Mouse (Mus musculus): ENCODE results near the gene Foxp4. TPM values are rescaled to one million over a fixed set of nuclear protein-coding genes. Genes with fewer than 3 reads are reported as not detected.

Gene Foxp4
- polyA plus RNA-seq, 1 experiment = 100 TPM

DNA sequence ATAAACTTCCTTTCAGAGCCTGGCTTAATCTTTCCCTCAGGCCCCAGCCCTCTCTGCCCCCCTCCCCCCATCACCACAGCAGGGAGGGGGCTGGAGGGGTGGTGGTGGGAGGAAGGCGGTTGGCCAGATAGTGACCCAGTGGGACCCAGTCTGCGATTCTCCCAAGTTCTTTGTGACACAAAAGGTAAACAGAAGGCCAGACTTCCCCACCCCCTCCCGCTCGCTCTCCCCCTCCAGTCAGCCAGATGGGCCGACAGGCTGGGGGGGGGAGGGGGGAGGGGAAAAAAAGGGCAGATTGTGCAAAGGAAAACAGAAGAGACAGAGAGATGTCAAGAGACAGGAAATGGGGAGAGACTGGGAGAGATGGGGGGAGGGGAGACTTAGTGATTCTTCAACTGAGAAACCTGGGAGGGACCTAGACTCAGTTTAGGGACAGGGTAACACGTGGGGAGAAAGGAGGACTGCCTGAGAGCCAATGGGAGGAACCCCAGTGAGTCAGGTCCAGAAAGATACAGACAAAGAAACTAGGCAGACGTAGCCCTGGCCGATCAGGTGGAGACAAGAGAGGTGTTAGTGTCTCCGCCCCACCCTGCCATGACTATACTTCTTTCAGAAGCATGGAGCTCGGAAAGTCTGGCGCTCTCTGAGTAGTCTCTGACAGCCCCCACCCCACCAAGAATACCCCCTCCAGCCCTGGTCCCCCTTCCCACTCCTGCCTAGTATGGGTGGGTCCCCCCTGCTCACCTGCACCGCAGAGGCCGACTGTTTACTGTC is 36.9 kb downstream of the Foxp4 start:
- WGBS = 28% methylated on average over 13 of the region's 13 CpGs
- Histone ChIP-seq H3K4me3 (replicated peaks; ENCODE audit: extremely low read depth, low read depth, low read length) (no peak overlapping the region), H3K4me1 (ENCODE audit: control insufficient read depth, insufficient read depth, low read length) (peaks cover 4% of the 10 kb centered on the region; the same call in 1 of the 2 replicates)
- no peak for DNase-seq
- TF ChIP-seq POLR2A (IDR thresholded peaks at IDR 0.05; ENCODE audit: borderline replicate concordance, extremely low read depth, low read depth, low read length) (no peak), CTCF (IDR thresholded peaks at IDR 0.05; ENCODE audit: insufficient read depth, low read length) (no peak)

GRCm38 (mm10) chr17:47883099-47883498 is 41.3 kb downstream of the Foxp4 start:
- H3K4me3 ChIP-seq (replicated peaks; ENCODE audit: extremely low read depth, low read depth, low read length) = no peak overlapping the region
- no peaks in the 10 kb centered on the region for H3K4me1 ChIP-seq (ENCODE audit: control insufficient read depth, insufficient read depth, low read length)
- DNase-seq = no peak
- WGBS = 60% methylated on average over 5 of the region's 5 CpGs
- no peak for TF ChIP-seq POLR2A (IDR thresholded peaks at IDR 0.05; ENCODE audit: borderline replicate concordance, extremely low read depth, low read depth, low read length)
- TF ChIP-seq CTCF (IDR thresholded peaks at IDR 0.05; ENCODE audit: insufficient read depth, low read length) = no peak

DNA sequence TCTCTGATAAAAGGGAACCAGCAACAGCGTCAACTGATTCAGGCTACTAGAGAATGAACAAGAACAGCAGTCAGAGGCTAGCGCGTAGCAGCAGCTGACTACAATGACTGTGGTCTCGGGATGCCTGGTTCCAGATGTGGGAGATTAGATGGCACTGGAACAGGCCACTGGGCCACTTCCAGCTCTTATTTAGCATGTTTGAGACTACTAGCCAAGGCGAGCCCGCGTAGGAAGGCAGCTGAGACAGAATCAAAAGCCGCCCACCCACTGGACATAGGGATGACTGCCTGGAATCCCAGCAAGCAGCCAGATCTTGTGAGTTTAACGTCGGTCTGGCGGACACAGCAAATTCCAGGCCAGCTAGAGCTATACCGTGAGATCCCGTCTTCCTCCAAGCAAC is 43.1 kb downstream of the Foxp4 start:
- no peak for TF ChIP-seq POLR2A (IDR thresholded peaks at IDR 0.05; ENCODE audit: borderline replicate concordance, extremely low read depth, low read depth, low read length)
- no peak for TF ChIP-seq CTCF (IDR thresholded peaks at IDR 0.05; ENCODE audit: insufficient read depth, low read length)
- WGBS = 73% methylated on average over 13 of the region's 13 CpGs
- Histone ChIP-seq H3K4me3 (replicated peaks; ENCODE audit: extremely low read depth, low read depth, low read length) (no peak overlapping the region), H3K4me1 (ENCODE audit: control insufficient read depth, insufficient read depth, low read length) (no peaks in the 10 kb centered on the region)
- DNase-seq = no peak

DNA sequence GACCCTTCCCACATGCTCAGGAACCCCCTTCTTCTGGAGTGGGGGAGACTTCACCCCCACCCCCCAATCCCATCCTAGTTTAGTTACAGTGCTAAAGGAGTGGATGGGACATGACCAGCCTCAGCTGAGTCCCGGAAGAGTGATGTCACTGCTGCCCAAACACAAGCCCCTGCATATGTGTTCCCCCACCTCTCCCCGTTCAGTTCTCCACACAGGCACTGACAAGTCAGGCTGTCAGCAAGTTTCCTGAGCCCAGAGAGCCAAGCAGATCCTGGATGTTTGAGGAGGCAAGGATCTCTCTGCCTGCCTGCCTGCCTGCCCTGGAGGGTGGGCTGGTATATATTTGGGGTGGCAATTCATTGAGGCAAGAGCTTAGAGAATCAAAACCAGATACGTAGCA is 45.2 kb downstream of the Foxp4 start:
- DNase-seq = no peak
- no peak for TF ChIP-seq POLR2A (IDR thresholded peaks at IDR 0.05; ENCODE audit: borderline replicate concordance, extremely low read depth, low read depth, low read length)
- TF ChIP-seq CTCF (IDR thresholded peaks at IDR 0.05; ENCODE audit: insufficient read depth, low read length) = no peak
- 51% methylated on average over 3 of the region's 3 CpGs for WGBS
- Histone ChIP-seq H3K4me3 (replicated peaks; ENCODE audit: extremely low read depth, low read depth, low read length) (no peak overlapping the region), H3K4me1 (ENCODE audit: control insufficient read depth, insufficient read depth, low read length) (no peaks in the 10 kb centered on the region)

GRCm38 (mm10) chr17:47878378-47879089 is 45.9 kb downstream of the Foxp4 start:
- no peak for TF ChIP-seq POLR2A (IDR thresholded peaks at IDR 0.05; ENCODE audit: borderline replicate concordance, extremely low read depth, low read depth, low read length)
- TF ChIP-seq CTCF (IDR thresholded peaks at IDR 0.05; ENCODE audit: insufficient read depth, low read length) = no peak
- WGBS = 52% methylated on average over 35 of the region's 35 CpGs
- no peak for DNase-seq

DNA sequence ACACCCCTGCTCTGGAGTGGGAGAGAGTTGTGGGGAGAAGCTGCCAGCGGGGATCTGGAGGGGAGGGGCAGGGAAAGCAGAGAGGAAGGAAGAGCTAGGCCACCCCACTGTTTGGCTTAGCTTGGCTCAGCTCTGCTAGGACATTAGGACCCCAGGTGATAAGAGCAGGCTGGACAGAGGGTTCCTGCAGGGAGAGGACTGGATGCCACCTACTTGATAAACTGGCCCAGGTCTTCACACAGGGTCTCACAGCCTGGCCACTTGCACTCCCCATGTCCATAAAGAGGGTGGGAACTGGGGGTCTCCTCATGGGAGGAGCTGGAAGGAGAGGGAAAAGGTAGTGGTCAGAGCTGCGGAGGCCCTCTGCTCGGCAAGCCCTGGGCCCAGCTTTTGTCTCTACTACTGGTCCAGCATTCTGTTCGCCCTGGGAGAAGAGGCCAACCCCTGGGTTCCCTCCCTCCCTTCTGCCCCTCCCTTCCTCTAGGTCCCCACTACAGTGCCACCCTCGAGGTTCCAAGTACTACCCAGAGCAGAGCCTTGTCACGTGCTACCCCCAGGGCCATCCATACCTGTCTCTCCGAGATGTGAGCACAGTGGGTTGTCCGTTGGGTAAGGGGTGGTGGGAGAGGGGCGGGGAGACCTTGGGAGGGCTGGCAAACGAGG is 46.6 kb downstream of the Foxp4 start:
- Histone ChIP-seq H3K4me1 (ENCODE audit: control insufficient read depth, insufficient read depth, low read length) (no peaks in the 10 kb centered on the region; the same call in 1 of the 2 replicates), H3K4me3 (replicated peaks; ENCODE audit: extremely low read depth, low read depth, low read length) (no peak overlapping the region)
- no peak for DNase-seq
- 68% methylated on average over 9 of the region's 10 CpGs for WGBS
- no peak for TF ChIP-seq POLR2A (IDR thresholded peaks at IDR 0.05; ENCODE audit: borderline replicate concordance, extremely low read depth, low read depth, low read length)
- TF ChIP-seq CTCF (IDR thresholded peaks at IDR 0.05; ENCODE audit: insufficient read depth, low read length) = no peak

More at GRCm38 (mm10) chr17:47878378-47879089, 45.9 kb downstream of the Foxp4 start:
- H3K4me3 ChIP-seq (replicated peaks; ENCODE audit: extremely low read depth, low read depth, low read length) = no peak overlapping the region
- no peaks in the 10 kb centered on the region; the same call in 1 of the 2 replicates for H3K4me1 ChIP-seq (ENCODE audit: control insufficient read depth, insufficient read depth, low read length)

DNA sequence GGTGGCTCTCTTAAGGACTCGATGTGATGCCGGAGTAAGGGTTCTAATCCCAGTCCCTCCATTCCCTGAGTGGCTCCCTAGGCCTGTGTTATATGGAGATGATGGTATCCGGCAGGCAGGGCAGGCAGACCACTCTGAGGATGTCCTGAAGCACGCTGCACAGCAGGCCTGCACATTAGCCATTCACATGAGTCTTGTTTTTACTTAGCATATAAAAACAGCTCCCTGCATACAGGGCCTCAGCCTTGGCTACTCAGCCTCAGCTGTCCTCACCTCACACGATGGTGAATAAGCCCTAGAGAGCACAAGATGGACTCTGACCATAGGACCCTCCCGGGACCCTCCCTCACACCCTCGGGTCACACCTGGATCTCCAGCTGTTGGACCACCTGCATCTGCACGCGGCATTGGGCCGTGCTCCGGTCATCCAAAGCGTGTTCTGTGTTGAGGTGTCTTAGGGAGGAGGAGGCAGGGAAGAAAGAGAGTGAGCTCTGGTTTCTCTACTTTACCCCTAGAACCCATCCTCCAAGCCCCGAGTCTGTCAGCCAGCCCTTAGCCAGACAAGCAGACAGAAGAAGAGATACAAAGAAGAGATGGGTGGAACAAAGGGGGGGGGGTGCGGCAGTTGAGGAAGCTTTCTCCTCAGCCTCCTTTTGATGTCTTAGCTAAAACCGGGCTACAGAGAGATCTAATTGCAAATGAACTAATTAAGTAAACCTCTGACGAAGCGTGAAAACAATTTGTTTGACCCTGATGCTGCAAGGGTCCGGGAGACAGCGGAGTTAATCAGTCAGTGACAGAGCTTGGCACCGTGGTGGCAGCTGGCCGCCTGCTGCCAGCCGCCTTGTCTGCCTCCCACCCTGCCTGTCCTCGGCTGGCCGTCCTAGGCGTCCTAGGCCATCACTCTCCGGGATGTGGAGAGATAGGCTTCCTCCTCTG is 47.4 kb downstream of the Foxp4 start:
- DNase-seq = no peak
- TF ChIP-seq POLR2A (IDR thresholded peaks at IDR 0.05; ENCODE audit: borderline replicate concordance, extremely low read depth, low read depth, low read length) = no peak
- no peak for TF ChIP-seq CTCF (IDR thresholded peaks at IDR 0.05; ENCODE audit: insufficient read depth, low read length)
- WGBS = 73% methylated on average over 26 of the region's 26 CpGs
- no peak overlapping the region for H3K4me3 ChIP-seq (replicated peaks; ENCODE audit: extremely low read depth, low read depth, low read length)
- no peaks in the 10 kb centered on the region; the same call in 1 of the 2 replicates for H3K4me1 ChIP-seq (ENCODE audit: control insufficient read depth, insufficient read depth, low read length)

GRCm38 (mm10) chr17:47873341-47873791 is 51.1 kb downstream of the Foxp4 start:
- WGBS = 2% methylated on average over 9 of the region's 9 CpGs
- H3K4me1 ChIP-seq (ENCODE audit: control insufficient read depth, insufficient read depth, low read length) = no peaks in the 10 kb centered on the region; the same call in 1 of the 2 replicates

More at GRCm38 (mm10) chr17:47873341-47873791, 51.1 kb downstream of the Foxp4 start:
- H3K4me3 ChIP-seq (replicated peaks; ENCODE audit: extremely low read depth, low read depth, low read length) = peak overlapping the region; percentile 4
- peak; percentile 86 for TF ChIP-seq CTCF (IDR thresholded peaks at IDR 0.05; ENCODE audit: insufficient read depth, low read length)
- TF ChIP-seq POLR2A (IDR thresholded peaks at IDR 0.05; ENCODE audit: borderline replicate concordance, extremely low read depth, low read depth, low read length) = no peak
- DNase-seq = peak; percentile 87

Data from lung, adult 2 months (tissue).